Comparison of ENCODE assay signal across 10 mouse cellular contexts in the genomic region with DNA sequence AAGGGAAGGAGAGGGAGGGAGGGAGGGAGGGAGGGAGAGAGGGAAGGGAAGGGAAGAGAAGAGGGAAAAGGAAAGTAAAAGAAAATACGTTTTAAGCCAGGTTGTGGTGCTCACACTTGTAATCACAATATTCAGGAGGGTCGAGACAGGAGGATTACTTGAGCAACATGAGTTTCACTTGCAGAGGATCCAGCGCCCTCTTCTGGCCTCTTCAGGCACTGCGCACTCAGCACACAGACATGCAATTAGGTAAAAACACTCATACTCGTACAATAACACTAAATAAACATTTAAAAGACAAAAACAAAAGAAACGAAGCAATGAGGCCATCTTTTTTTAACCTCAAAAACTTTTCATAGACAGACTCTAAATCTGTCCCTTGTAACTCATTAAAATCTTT. TPM values are rescaled to one million over a fixed set of nuclear protein-coding genes. Genes with fewer than 3 reads are reported as not detected.
A peak's percentile ranks its signal among the peaks of the same experiment; 100 is the strongest.
DNase-seq lines count a peak whose midpoint lies in the region; ATAC-seq and TF ChIP-seq lines count a peak whose summit lies in the region.
"Had no signal": no experiment of that assay in that cellular context is flagged by ENCODE, and none has a peak within 500 bp of the region (broad histone marks: within the 10 kb centered on the region; RNA-seq: fewer than 3 reads in every experiment).

No protein-coding gene starts in this region.

- H3K4me2 ChIP-seq in neural tube, embryonic 15.5 days = no peak overlapping the region
- H3K4me2 ChIP-seq: heart, embryonic 13.5 days; liver, embryonic 13.5 days had no signal

- no peak for TF ChIP-seq EP300 in ES-Bruce4 (IDR thresholded peaks at IDR 0.05; ENCODE audit: insufficient read depth, low read depth, low read length)

- 59% methylated on average over 6 of the region's 6 CpGs for WGBS in neural tube, embryonic 15.5 days

- no peak overlapping the region for H3K4me3 ChIP-seq in left cerebral cortex, adult 2 months
- no peak overlapping the region for H3K4me3 ChIP-seq in ES-Bruce4 (ENCODE audit: low read depth, low read length)
- no peak overlapping the region for H3K4me3 ChIP-seq in neural tube, embryonic 15.5 days (replicated peaks)
- H3K4me3 ChIP-seq: heart, embryonic 13.5 days; liver, embryonic 13.5 days had no signal

- no peak for DNase-seq in left cerebral cortex, adult 2 months (ENCODE audit: extremely low spot score in 1 of 2, low spot score in 2 of 2)
- no peak for DNase-seq in left cerebral cortex, adult 11 months (ENCODE audit: low spot score)
- peak; percentile 8 for DNase-seq in MN1 (ENCODE audit: low spot score)
- DNase-seq in heart, postnatal 4 days = no peak
- DNase-seq: liver, embryonic 13.5 days had no signal

- intact Hi-C loops in left cerebral cortex, adult 2 months (cut with DNase I) = no loop called here

- H3K9me3 ChIP-seq in ES-Bruce4 (replicated peaks; ENCODE audit: control insufficient read depth, insufficient read depth, low read length, poor library complexity, severe bottlenecking) = no peaks in the 10 kb centered on the region
- no peaks in the 10 kb centered on the region for H3K9me3 ChIP-seq in neural tube, embryonic 15.5 days (replicated peaks)
- H3K9me3 ChIP-seq: heart, embryonic 13.5 days; liver, embryonic 13.5 days had no signal

- H3K36me3 ChIP-seq in ES-Bruce4 (ENCODE audit: control insufficient read depth, insufficient read depth, low read length, poor library complexity, severe bottlenecking) = no peaks in the 10 kb centered on the region
- no peaks in the 10 kb centered on the region for H3K36me3 ChIP-seq in neural tube, embryonic 15.5 days
- H3K36me3 ChIP-seq: heart, embryonic 13.5 days; liver, embryonic 13.5 days had no signal

- no peak overlapping the region for H3K27ac ChIP-seq in left cerebral cortex, adult 2 months
- no peak overlapping the region for H3K27ac ChIP-seq in ES-Bruce4 (ENCODE audit: insufficient read depth, low read length)
- no peak overlapping the region for H3K27ac ChIP-seq in neural tube, embryonic 15.5 days (replicated peaks)
- H3K27ac ChIP-seq: heart, embryonic 13.5 days; liver, embryonic 13.5 days had no signal

- TF ChIP-seq CTCF in left cerebral cortex, adult 2 months (IDR thresholded peaks at IDR 0.05) = peak; percentile 37
- TF ChIP-seq CTCF in ES-Bruce4 (IDR thresholded peaks at IDR 0.05; ENCODE audit: low read depth, low read length) = peak; percentile 94

- peak; percentile 47; the same call in 1 of the 2 replicates for ATAC-seq in megakaryocyte, adult 5-6 weeks (ENCODE audit: poor library complexity, severe bottlenecking)
- no peak for ATAC-seq in neural tube, embryonic 15.5 days (ENCODE audit: low FRiP score)

- H3K27me3 ChIP-seq in ES-Bruce4 (ENCODE audit: control insufficient read depth, insufficient read depth, low read length, poor library complexity, severe bottlenecking) = no peaks in the 10 kb centered on the region
- no peaks in the 10 kb centered on the region for H3K27me3 ChIP-seq in neural tube, embryonic 15.5 days (replicated peaks)

- H3K9ac ChIP-seq in ES-Bruce4 (ENCODE audit: low read depth, poor library complexity, severe bottlenecking) = no peak overlapping the region
- no peak overlapping the region for H3K9ac ChIP-seq in neural tube, embryonic 15.5 days (replicated peaks)
- H3K9ac ChIP-seq: heart, embryonic 13.5 days; liver, embryonic 13.5 days had no signal

- no peaks in the 10 kb centered on the region for H3K4me1 ChIP-seq in ES-Bruce4 (ENCODE audit: control insufficient read depth, insufficient read depth, low read length)
- no peaks in the 10 kb centered on the region for H3K4me1 ChIP-seq in neural tube, embryonic 15.5 days
- H3K4me1 ChIP-seq: heart, embryonic 13.5 days; liver, embryonic 13.5 days had no signal

- no peak for TF ChIP-seq POLR2A in ES-Bruce4 (IDR thresholded peaks at IDR 0.05; ENCODE audit: insufficient read depth, low read length)

RNA-seq across cellular contexts. Expression of gene M1ap, which starts 1.0 kb away (rescaled TPM):
- not detected for total RNA-seq in left cerebral cortex, adult 2 months (2021)
- 2.2 and 2.3 TPM in 2 replicates for polyA plus RNA-seq in ES-Bruce4 (2011; ENCODE audit: insufficient read depth, insufficient read length, low read depth, missing spikeins)
- total RNA-seq in megakaryocyte, adult 5-6 weeks (2015) = 0.98 and 1.1 TPM in 2 replicates
- total RNA-seq in megakaryocyte, adult 5-6 weeks (2017) = 1.5 and 3.5 TPM in 2 replicates
- under 1 TPM; 0.52 to 0.81 TPM for total RNA-seq in heart, postnatal 4 days (2021)
- polyA plus RNA-seq in neural tube, embryonic 15.5 days (2015; fragmentation: Nextera tagmentation; extraction: Ambion mirVana) = 0.20 TPM in 1 of 2 replicates, not detected in the other

RNA-seq across cellular contexts. Expression of gene Sema4f, which starts 6.2 kb away (rescaled TPM):
- 10 to 100 TPM; 39.4 to 40.7 TPM for total RNA-seq in left cerebral cortex, adult 2 months (2021)
- polyA plus RNA-seq in ES-Bruce4 (2011; ENCODE audit: insufficient read depth, insufficient read length, low read depth, missing spikeins) = 1.2 and 1.9 TPM in 2 replicates
- total RNA-seq in megakaryocyte, adult 5-6 weeks (2015) = 1.4 and 2.5 TPM in 2 replicates
- total RNA-seq in megakaryocyte, adult 5-6 weeks (2017) = 0.29 and 1.6 TPM in 2 replicates
- under 1 TPM in 1 of 2 experiments, not detected in 1; 0.14 TPM for total RNA-seq in heart, postnatal 4 days (2021)
- 24.3 and 26.1 TPM in 2 replicates for polyA plus RNA-seq in neural tube, embryonic 15.5 days (2015; fragmentation: Nextera tagmentation; extraction: Ambion mirVana)
- total RNA-seq: common myeloid progenitor, adult 5-6 weeks had no signal

Comparison
In these comparisons a context has a peak if more than half of its experiments do, and no peak if none do; other contexts are left out.
1. RNA of gene Sema4f, which starts 6.2 kb away (total RNA-seq): 39.4 to 40.7 TPM in left cerebral cortex, adult 2 months; 0.29 to 2.5 TPM in megakaryocyte, adult 5-6 weeks and 0.14 TPM in heart, postnatal 4 days; every median in the first group is over 10 times any median in the second.